23 mouse cellular contexts compared by ENCODE assay signal in the genomic region with DNA sequence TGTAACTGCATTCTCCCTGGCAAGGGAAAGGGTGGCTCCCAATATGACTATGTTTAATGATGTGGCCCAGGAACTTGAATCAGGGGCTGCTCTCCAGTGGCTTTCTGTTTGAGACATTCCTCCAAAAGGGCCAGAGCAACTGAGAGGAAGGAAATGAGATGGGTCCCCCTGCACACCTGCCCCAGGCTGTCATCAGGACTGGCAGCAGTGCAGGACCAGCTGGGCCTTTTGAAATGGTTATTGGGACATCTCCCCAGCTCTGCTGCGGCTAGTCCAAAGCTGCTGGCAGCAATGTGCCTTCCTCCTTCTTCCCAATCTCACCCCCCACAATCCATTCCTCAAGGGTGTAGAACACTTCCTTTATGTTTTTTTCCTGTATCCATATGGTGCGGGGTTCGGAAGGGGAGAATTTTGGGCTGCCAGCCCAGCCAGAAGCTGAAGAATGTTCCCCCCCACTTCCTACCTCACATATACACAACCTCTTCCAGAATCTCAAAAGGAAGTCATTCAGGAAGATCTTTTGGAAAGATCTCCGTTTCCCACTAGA.
DNase-seq lines count a peak whose midpoint lies in the region; ATAC-seq and TF ChIP-seq lines count a peak whose summit lies in the region.
"Had no signal": no experiment of that assay in that cellular context is flagged by ENCODE, and none has a peak within 500 bp of the region (broad histone marks: within the 10 kb centered on the region; RNA-seq: fewer than 3 reads in every experiment).

No protein-coding gene starts in this region.

- no peak overlapping the region for H3K9ac ChIP-seq in embryonic facial prominence, embryonic 14.5 days (ENCODE audit: low read depth, low read length)
- H3K9ac ChIP-seq in stomach, postnatal 0 days (ENCODE audit: low read length), result no peak overlapping the region
- H3K9ac ChIP-seq: forebrain, embryonic 12.5 days; hindbrain, embryonic 14.5 days; intestine, embryonic 15.5 days; neural tube, embryonic 15.5 days had no signal

- H3K9me3 ChIP-seq in embryonic facial prominence, embryonic 14.5 days (ENCODE audit: control insufficient read depth, low read length), result no peaks in the 10 kb centered on the region
- no peaks in the 10 kb centered on the region for H3K9me3 ChIP-seq in embryonic facial prominence, embryonic 10.5 days
- no peaks in the 10 kb centered on the region for H3K9me3 ChIP-seq in stomach, postnatal 0 days (ENCODE audit: control insufficient read depth, low read length)
- H3K9me3 ChIP-seq: forebrain, embryonic 12.5 days; intestine, embryonic 15.5 days; midbrain, embryonic 10.5 days; neural tube, embryonic 15.5 days had no signal

- H3K27me3 ChIP-seq in embryonic facial prominence, embryonic 14.5 days (replicated peaks; ENCODE audit: control insufficient read depth, insufficient read depth, low read length), result no peaks in the 10 kb centered on the region
- no peaks in the 10 kb centered on the region for H3K27me3 ChIP-seq in embryonic facial prominence, embryonic 10.5 days (replicated peaks; ENCODE audit: low read depth, poor library complexity, severe bottlenecking)
- no peaks in the 10 kb centered on the region for H3K27me3 ChIP-seq in stomach, postnatal 0 days (ENCODE audit: control insufficient read depth, insufficient read depth, low read length)
- H3K27me3 ChIP-seq: forebrain, embryonic 12.5 days; intestine, embryonic 15.5 days; neural tube, embryonic 15.5 days had no signal

- TF ChIP-seq EP300 in stomach, postnatal 0 days (optimal IDR thresholded peaks at IDR 0.05), result no peak

- H3K27ac ChIP-seq in embryonic facial prominence, embryonic 14.5 days (replicated peaks; ENCODE audit: low read depth, low read length), result no peak overlapping the region
- H3K27ac ChIP-seq in embryonic facial prominence, embryonic 10.5 days (replicated peaks), result no peak overlapping the region
- H3K27ac ChIP-seq in layer of hippocampus, adult 2 months, result no peak overlapping the region
- H3K27ac ChIP-seq in stomach, postnatal 0 days (replicated peaks), result no peak overlapping the region
- H3K27ac ChIP-seq: forebrain, embryonic 12.5 days; hindbrain, embryonic 14.5 days; intestine, embryonic 15.5 days; left cerebral cortex, adult 2 months; midbrain, embryonic 10.5 days; neural tube, embryonic 15.5 days had no signal

- TF ChIP-seq CTCF in layer of hippocampus, adult 2 months (conservative IDR thresholded peaks at IDR 0.05), result no peak
- TF ChIP-seq CTCF in brain, embryonic 14.5 days (IDR thresholded peaks at IDR 0.05; ENCODE audit: borderline replicate concordance, extremely low read depth, insufficient read depth, insufficient read length), result no peak
- no peak for TF ChIP-seq CTCF in stomach, postnatal 0 days (IDR thresholded peaks at IDR 0.05; ENCODE audit: low read depth)

- TF ChIP-seq POLR2A in brain, embryonic 14.5 days (IDR thresholded peaks at IDR 0.05; ENCODE audit: borderline replicate concordance, extremely low read depth, insufficient read depth, insufficient read length, poor library complexity, severe bottlenecking), result no peak

- H3K36me3 ChIP-seq in embryonic facial prominence, embryonic 14.5 days (ENCODE audit: control insufficient read depth, insufficient read depth, low read length), result no peaks in the 10 kb centered on the region
- no peaks in the 10 kb centered on the region for H3K36me3 ChIP-seq in embryonic facial prominence, embryonic 10.5 days (replicated peaks)
- H3K36me3 ChIP-seq in stomach, postnatal 0 days (ENCODE audit: control insufficient read depth, insufficient read depth, low read length), result no peaks in the 10 kb centered on the region
- H3K36me3 ChIP-seq: forebrain, embryonic 12.5 days; intestine, embryonic 15.5 days; midbrain, embryonic 10.5 days; neural tube, embryonic 15.5 days had no signal

- peaks cover 8% of the 10 kb centered on the region for H3K4me1 ChIP-seq in embryonic facial prominence, embryonic 14.5 days (ENCODE audit: control insufficient read depth, insufficient read depth, low read length)
- peaks cover 8% of the 10 kb centered on the region for H3K4me1 ChIP-seq in embryonic facial prominence, embryonic 10.5 days
- no peaks in the 10 kb centered on the region for H3K4me1 ChIP-seq in stomach, postnatal 0 days (replicated peaks; ENCODE audit: control insufficient read depth, insufficient read depth)
- H3K4me1 ChIP-seq: forebrain, embryonic 12.5 days; neural tube, embryonic 15.5 days had no signal

- no peak for ATAC-seq in embryonic facial prominence, embryonic 14.5 days (ENCODE audit: low read depth)
- no peak for ATAC-seq in stomach, postnatal 0 days (ENCODE audit: low FRiP score, low TSS enrichment)
- ATAC-seq: intestine, embryonic 15.5 days had no signal

- no peak overlapping the region for H3K4me3 ChIP-seq in embryonic facial prominence, embryonic 14.5 days (ENCODE audit: low read depth, low read length)
- H3K4me3 ChIP-seq in embryonic facial prominence, embryonic 10.5 days, result no peak overlapping the region
- H3K4me3 ChIP-seq in layer of hippocampus, adult 2 months, result no peak overlapping the region
- no peak overlapping the region for H3K4me3 ChIP-seq in stomach, postnatal 0 days (ENCODE audit: low read depth, low read length)
- H3K4me3 ChIP-seq: forebrain, embryonic 12.5 days; intestine, embryonic 15.5 days; left cerebral cortex, adult 2 months; midbrain, embryonic 10.5 days; neural tube, embryonic 15.5 days had no signal

- 55% methylated on average over 4 of the region's 4 CpGs for WGBS in embryonic facial prominence, embryonic 14.5 days
- 90% methylated on average over 4 of the region's 4 CpGs for WGBS in embryonic facial prominence, embryonic 10.5 days
- 75% methylated on average over 4 of the region's 4 CpGs for WGBS in stomach, postnatal 0 days

- peak; percentile 24 for DNase-seq in embryonic facial prominence, embryonic 14.5 days (ENCODE audit: low spot score)
- DNase-seq in embryonic facial prominence, embryonic 10.5 days (ENCODE audit: low spot score), result no peak
- peak; percentile 10 to 26 for DNase-seq in layer of hippocampus, adult 2 months (ENCODE audit: low spot score in 2 of 2)
- DNase-seq in layer of hippocampus, postnatal 36 days, result no peak
- peak; percentile 27 for DNase-seq in brain, embryonic 14.5 days (ENCODE audit: low read depth)
- peak; percentile 21 to 39 for DNase-seq in right cerebral cortex, adult 2 months (ENCODE audit: low spot score in 2 of 2)
- DNase-seq in stomach, postnatal 0 days (ENCODE audit: low spot score), result no peak
- DNase-seq in kidney, adult 8-10 months, result no peak
- DNase-seq: adrenal gland, adult 8-10 months; cerebellum, adult 8-10 months; gastrocnemius, postnatal 36 days; heart, postnatal 14 days; kidney, postnatal 10 days; liver; lung, adult 18-20 months; spleen, adult 18-20 months had no signal

- H3K4me2 ChIP-seq in embryonic facial prominence, embryonic 14.5 days (ENCODE audit: low read depth, low read length), result no peak overlapping the region
- no peak overlapping the region for H3K4me2 ChIP-seq in stomach, postnatal 0 days (replicated peaks; ENCODE audit: low read depth)
- H3K4me2 ChIP-seq: forebrain, embryonic 12.5 days; heart, embryonic 11.5 days; hindbrain, embryonic 14.5 days; intestine, embryonic 15.5 days; neural tube, embryonic 15.5 days had no signal

Comparison
In these comparisons a context has a peak if more than half of its experiments do, and no peak if none do; other contexts are left out.
1. DNase-seq: peak in embryonic facial prominence, embryonic 14.5 days (single experiment), layer of hippocampus, adult 2 months (2 of 2), brain, embryonic 14.5 days (single experiment) and right cerebral cortex, adult 2 months (2 of 2); none in embryonic facial prominence, embryonic 10.5 days (single experiment), layer of hippocampus, postnatal 36 days (0 of 2), stomach, postnatal 0 days (single experiment) and kidney, adult 8-10 months (0 of 2).